Mouse (Mus musculus) embryonic facial prominence, embryonic 13.5 days (tissue): ENCODE results near the gene Pold1. TPM values are rescaled to one million over a fixed set of nuclear protein-coding genes. Genes with fewer than 3 reads are reported as not detected.

ENCODE experiments used
- ATAC-seq: fragments of 200-750 bp; cut with Nextera tagmentation; 2 replicates; pipeline ENCODE4 v1.8.0; 2017; ENCODE audit warnings: low read depth; ENCODE audit not compliant: insufficient number of reproducible peaks, insufficient read depth, low FRiP score, low TSS enrichment
- H3K27ac ChIP-seq: fragments of 300-500 bp; sonication (generic); 2 replicates; pipeline ENCODE4 v1.5.1; 2015; ENCODE audit warnings: moderate library complexity, mild to moderate bottlenecking, inconsistent platforms
- H3K27me3 ChIP-seq: fragments of 300-500 bp; sonication (generic); 2 replicates; pipeline ENCODE4 v1.6.1; 2015; ENCODE audit warnings: mild to moderate bottlenecking, inconsistent platforms
- H3K36me3 ChIP-seq: fragments of 300-500 bp; sonication (generic); 2 replicates; pipeline ENCODE4 v1.6.1; 2015; ENCODE audit warnings: mild to moderate bottlenecking, inconsistent platforms
- H3K4me1 ChIP-seq: fragments of 300-500 bp; sonication (generic); 2 replicates; pipeline ENCODE4 v1.6.1; 2015; ENCODE audit warnings: inconsistent platforms
- H3K4me2 ChIP-seq: fragments of 300-500 bp; sonication (generic); 2 replicates; pipeline ENCODE4 v1.6.1; 2015; ENCODE audit warnings: moderate library complexity, mild to moderate bottlenecking, inconsistent platforms
- H3K4me3 ChIP-seq: fragments of 300-500 bp; sonication (generic); 2 replicates; pipeline ENCODE4 v1.5.1; 2015; ENCODE audit warnings: mild to moderate bottlenecking, inconsistent platforms
- H3K9ac ChIP-seq: fragments of 300-500 bp; sonication (generic); 2 replicates; pipeline ENCODE4 v1.6.1; 2015; ENCODE audit warnings: mild to moderate bottlenecking, inconsistent platforms
- H3K9me3 ChIP-seq: fragments of 300-500 bp; sonication (generic); 2 replicates; pipeline ENCODE4 v1.6.1; 2016; ENCODE audit warnings: inconsistent platforms
- WGBS: fragments of 180-500 bp; shearing (Covaris S2); methylation state at CpG from one replicate; pipeline ENCODE4 v1.1.7; 2015; ENCODE audit warnings: mixed read lengths; 5-methylcytosine and 5-hydroxymethylcytosine counted together
- polyA plus RNA-seq: library from polyadenylated mRNA; unstranded; fragments of >200 nt; fragmentation: Nextera tagmentation; extraction: Ambion mirVana; gene quantifications from 2 replicates; pipeline ENCODE4 v1.2.1, GENCODE M21; 2015

The Pold1 gene
- polyA plus RNA-seq, 1 experiment from 2014 or later = 104 TPM

- H3K4me3 ChIP-seq = peak within 1 kb of the TSS; percentile 62
- H3K4me1 ChIP-seq = peaks cover 62% of the 10 kb centered on the region
- H3K4me2 ChIP-seq = peak within 1 kb of the TSS; percentile 99
- peak; percentile 92 for ATAC-seq
- peak within 1 kb of the TSS; percentile 44; the same call in 1 of the 2 replicates for H3K27ac ChIP-seq
- peaks cover 6% of the 10 kb centered on the region; the same call in 1 of the 2 replicates for H3K36me3 ChIP-seq
- H3K27me3 ChIP-seq = peaks cover 79% of the 10 kb centered on the region
- H3K9ac ChIP-seq = peak within 1 kb of the TSS; percentile 71
- no peaks in the 10 kb centered on the region for H3K9me3 ChIP-seq
- under 1% methylated on average over 80 of the region's 80 CpGs for WGBS
Measured at GRCm38 (mm10) chr7:44590402-44591347, 42.0 kb upstream of the Pold1 start, which contains the start of gene Kcnc3. TSS of gene Kcnc3 (plus strand) at chr7:44590664.

GRCm38 (mm10) chr7:44589946-44590345 is 41.3 kb upstream of the Pold1 start:
- Histone ChIP-seq H3K4me1 (peaks cover 62% of the 10 kb centered on the region), H3K4me3 (peak overlapping the region; percentile 62), H3K4me2 (peak overlapping the region; percentile 99), H3K27me3 (peaks cover 86% of the 10 kb centered on the region), H3K27ac (peak overlapping the region; percentile 44; the same call in 1 of the 2 replicates), H3K9me3 (no peaks in the 10 kb centered on the region), H3K9ac (no peak overlapping the region), H3K36me3 (no peaks in the 10 kb centered on the region)
- no peak for ATAC-seq
- 3% methylated on average over 13 of the region's 13 CpGs for whole genome bisulfite sequencing

GRCm38 (mm10) chr7:44589149-44589548 is 40.5 kb upstream of the Pold1 start:
- Histone ChIP-seq H3K4me3 (peak overlapping the region; percentile 62), H3K9me3 (no peaks in the 10 kb centered on the region), H3K9ac (peak overlapping the region; percentile 61), H3K27me3 (peaks cover 87% of the 10 kb centered on the region), H3K27ac (no peak overlapping the region), H3K4me1 (peaks cover 61% of the 10 kb centered on the region), H3K36me3 (no peaks in the 10 kb centered on the region), H3K4me2 (peak overlapping the region; percentile 99)
- 0 out of 2 replicates have a peak, but pooled peaks have one; percentile 12 for ATAC-seq
- WGBS = 0% methylated on average over 33 of the region's 33 CpGs

GRCm38 (mm10) chr7:44588338-44588737 is 39.7 kb upstream of the Pold1 start:
- H3K4me2 ChIP-seq = peak overlapping the region; percentile 99
- H3K9me3 ChIP-seq = no peaks in the 10 kb centered on the region
- peaks cover 79% of the 10 kb centered on the region for H3K27me3 ChIP-seq
- H3K9ac ChIP-seq = peak overlapping the region; percentile 61
- peaks cover 53% of the 10 kb centered on the region for H3K4me1 ChIP-seq
- H3K4me3 ChIP-seq = peak overlapping the region; percentile 62
- 8% methylated on average over 12 of the region's 12 CpGs for WGBS
- no peaks in the 10 kb centered on the region for H3K36me3 ChIP-seq
- H3K27ac ChIP-seq = no peak overlapping the region
- ATAC-seq = no peak

GRCm38 (mm10) chr7:44587676-44588075 is 39.0 kb upstream of the Pold1 start:
- Histone ChIP-seq H3K27ac (no peak overlapping the region), H3K27me3 (peaks cover 72% of the 10 kb centered on the region), H3K4me3 (peak overlapping the region; percentile 39; the same call in 1 of the 2 replicates), H3K9me3 (no peaks in the 10 kb centered on the region), H3K4me2 (peak overlapping the region; percentile 67), H3K36me3 (no peaks in the 10 kb centered on the region), H3K4me1 (peaks cover 47% of the 10 kb centered on the region), H3K9ac (no peak overlapping the region)
- 26% methylated on average over 6 of the region's 6 CpGs for WGBS
- ATAC-seq = no peak

GRCm38 (mm10) chr7:44586930-44587329 is 38.3 kb upstream of the Pold1 start:
- Histone ChIP-seq H3K9ac (peak overlapping the region; percentile 58; the same call in 1 of the 2 replicates), H3K27me3 (peaks cover 65% of the 10 kb centered on the region), H3K4me2 (peak overlapping the region; percentile 67), H3K27ac (no peak overlapping the region), H3K9me3 (no peaks in the 10 kb centered on the region), H3K4me1 (peaks cover 43% of the 10 kb centered on the region), H3K4me3 (peak overlapping the region; percentile 39), H3K36me3 (no peaks in the 10 kb centered on the region)
- 1% methylated on average over 18 of the region's 18 CpGs for WGBS
- no peak for ATAC-seq

GRCm38 (mm10) chr7:44586518-44586917 is 37.9 kb upstream of the Pold1 start:
- no peaks in the 10 kb centered on the region for H3K9me3 ChIP-seq
- H3K4me3 ChIP-seq = peak overlapping the region; percentile 39
- H3K4me2 ChIP-seq = peak overlapping the region; percentile 67
- no peaks in the 10 kb centered on the region for H3K36me3 ChIP-seq
- ATAC-seq = no peak
- peaks cover 61% of the 10 kb centered on the region for H3K27me3 ChIP-seq
- WGBS = 10% methylated on average over 19 of the region's 19 CpGs
- 0 out of 2 replicates have a peak overlapping the region, but pooled peaks have one; percentile 58 for H3K9ac ChIP-seq
- H3K27ac ChIP-seq = no peak overlapping the region
- H3K4me1 ChIP-seq = peaks cover 39% of the 10 kb centered on the region

- WGBS = 93% methylated on average over 6 of the region's 6 CpGs
- Histone ChIP-seq H3K36me3 (no peaks in the 10 kb centered on the region), H3K9ac (no peak overlapping the region), H3K27me3 (peaks cover 51% of the 10 kb centered on the region), H3K9me3 (no peaks in the 10 kb centered on the region), H3K4me3 (no peak overlapping the region), H3K27ac (no peak overlapping the region), H3K4me2 (no peak overlapping the region), H3K4me1 (peaks cover 32% of the 10 kb centered on the region)
- no peak for ATAC-seq
Measured at GRCm38 (mm10) chr7:44585606-44586005, 37.0 kb upstream of the Pold1 start.

GRCm38 (mm10) chr7:44584921-44585320 is 36.3 kb upstream of the Pold1 start:
- ATAC-seq = no peak
- H3K9ac ChIP-seq = no peak overlapping the region
- no peaks in the 10 kb centered on the region for H3K9me3 ChIP-seq
- H3K4me1 ChIP-seq = peaks cover 28% of the 10 kb centered on the region
- no peaks in the 10 kb centered on the region for H3K36me3 ChIP-seq
- no peak overlapping the region for H3K4me3 ChIP-seq
- no peak overlapping the region for H3K4me2 ChIP-seq
- no peak overlapping the region for H3K27ac ChIP-seq
- 84% methylated on average over 6 of the region's 6 CpGs for WGBS
- H3K27me3 ChIP-seq = peaks cover 50% of the 10 kb centered on the region

GRCm38 (mm10) chr7:44584265-44584804 is 35.7 kb upstream of the Pold1 start:
- Histone ChIP-seq H3K36me3 (no peaks in the 10 kb centered on the region), H3K4me2 (no peak overlapping the region), H3K9ac (no peak overlapping the region), H3K9me3 (no peaks in the 10 kb centered on the region), H3K27ac (no peak overlapping the region), H3K4me1 (peaks cover 22% of the 10 kb centered on the region), H3K27me3 (peaks cover 44% of the 10 kb centered on the region), H3K4me3 (no peak overlapping the region)
- WGBS = 88% methylated on average over 4 of the region's 4 CpGs
- no peak for ATAC-seq

GRCm38 (mm10) chr7:44583146-44583545 is 34.5 kb upstream of the Pold1 start:
- no peak for ATAC-seq
- H3K4me1 ChIP-seq = peaks cover 11% of the 10 kb centered on the region
- no peaks in the 10 kb centered on the region for H3K36me3 ChIP-seq
- H3K27me3 ChIP-seq = peaks cover 34% of the 10 kb centered on the region
- no peaks in the 10 kb centered on the region for H3K9me3 ChIP-seq
- no peak overlapping the region for H3K27ac ChIP-seq
- no peak overlapping the region for H3K4me3 ChIP-seq
- H3K4me2 ChIP-seq = no peak overlapping the region
- H3K9ac ChIP-seq = no peak overlapping the region
- 86% methylated on average over 1 of the region's 1 CpGs for WGBS
